Mouse (Mus musculus) thymus, postnatal 10 days (tissue): ENCODE data around the gene Pde6h.
"Not testable (repeated sequence)": the region's sequence is repeated elsewhere in the genome, so short reads cannot be mapped to it uniquely, and the experiment has no call there.

ENCODE experiments used
- DNase-seq, 2 experiments: peaks; one replicate each; pipeline ENCODE4 v3.0.0; 2021; ENCODE audit warnings: low spot score in 2 of 2

The Pde6h gene

GRCm38 (mm10) chr6:136923532-136923931 is at the start of gene Pde6h:
Gene Pde6h, plus strand, starts transcription at chr6:136923832.
- DNase-seq = no peak

GRCm38 (mm10) chr6:136874599-136874998 is 49.0 kb upstream of the Pde6h start:
- no peak for DNase-seq

- DNase-seq = no peak
These were observed 48.0 kb upstream of the Pde6h start, which contains the start of gene Mgp for GRCm38 (mm10) chr6:136875670-136876069. Gene Mgp, minus strand, starts transcription at chr6:136875823.

GRCm38 (mm10) chr6:136881678-136882077 is 42.0 kb upstream of the Pde6h start:
- no peak for DNase-seq

- DNase-seq = no peak
These were observed 40.2 kb upstream of the Pde6h start for GRCm38 (mm10) chr6:136883431-136883915.

GRCm38 (mm10) chr6:136883961-136884360 is 39.7 kb upstream of the Pde6h start:
- no peak for DNase-seq

- not testable (repeated sequence) for DNase-seq
These were observed 38.9 kb upstream of the Pde6h start for GRCm38 (mm10) chr6:136884766-136885165.

GRCm38 (mm10) chr6:136887854-136888253 is 35.8 kb upstream of the Pde6h start:
- no peak for DNase-seq

GRCm38 (mm10) chr6:136889067-136889466 is 34.6 kb upstream of the Pde6h start:
- DNase-seq = no peak

- DNase-seq = no peak
These were observed 34.1 kb upstream of the Pde6h start for GRCm38 (mm10) chr6:136889554-136889953.

GRCm38 (mm10) chr6:136892002-136892401 is 31.6 kb upstream of the Pde6h start:
- DNase-seq = no peak

- DNase-seq = no peak
These were observed 28.9 kb upstream of the Pde6h start for GRCm38 (mm10) chr6:136894532-136895339.

GRCm38 (mm10) chr6:136897789-136898188 is 25.8 kb upstream of the Pde6h start:
- no peak for DNase-seq

GRCm38 (mm10) chr6:136898222-136898621 is 25.4 kb upstream of the Pde6h start:
- DNase-seq = no peak

- DNase-seq = peak; percentile 9 to 21
These were observed 24.7 kb upstream of the Pde6h start for GRCm38 (mm10) chr6:136898954-136899353.

GRCm38 (mm10) chr6:136900369-136901009 is 23.1 kb upstream of the Pde6h start:
- no peak for DNase-seq

GRCm38 (mm10) chr6:136901010-136901409 is 22.6 kb upstream of the Pde6h start:
- DNase-seq = no peak

- no peak for DNase-seq
These were observed 21.1 kb upstream of the Pde6h start for GRCm38 (mm10) chr6:136902527-136902926.

GRCm38 (mm10) chr6:136903885-136904470 is 19.7 kb upstream of the Pde6h start:
- no peak for DNase-seq

GRCm38 (mm10) chr6:136906283-136906936 is 17.2 kb upstream of the Pde6h start:
- DNase-seq = no peak

GRCm38 (mm10) chr6:136906937-136907293 is 16.7 kb upstream of the Pde6h start:
- no peak for DNase-seq

- no peak for DNase-seq
These were observed 13.3 kb upstream of the Pde6h start for GRCm38 (mm10) chr6:136910247-136910890.
